Mouse (Mus musculus) neural tube, embryonic 14.5 days (tissue): Measurements from ENCODE around the gene Cela3b. TPM values are rescaled to one million over a fixed set of nuclear protein-coding genes. Genes with fewer than 3 reads are reported as not detected.

ENCODE experiments used
- ATAC-seq: fragments of 200-750 bp; cut with Nextera tagmentation; 2 replicates; pipeline ENCODE4 v1.8.0; 2017; ENCODE audit warnings: low read depth, mild to moderate bottlenecking, moderate TSS enrichment, moderate library complexity
- H3K27ac ChIP-seq: fragments of 300-500 bp; sonication (generic); 2 replicates; pipeline ENCODE4 v1.5.1; 2014; ENCODE audit warnings: low read depth, mild to moderate bottlenecking, control low read depth, low read length, moderate library complexity, mixed read lengths
- H3K27me3 ChIP-seq: fragments of 300-500 bp; sonication (generic); 2 replicates; pipeline ENCODE4 v1.6.1; 2014; ENCODE audit warnings: low read length; ENCODE audit not compliant: control insufficient read depth, insufficient read depth
- H3K36me3 ChIP-seq: fragments of 300-500 bp; sonication (generic); 2 replicates; pipeline ENCODE4 v1.6.1; 2014; ENCODE audit warnings: low read length, mixed read lengths; ENCODE audit not compliant: control insufficient read depth, insufficient read depth
- H3K4me1 ChIP-seq: fragments of 300-500 bp; sonication (generic); 2 replicates; pipeline ENCODE4 v1.6.1; 2014; ENCODE audit warnings: low read length; ENCODE audit not compliant: control insufficient read depth, insufficient read depth
- H3K4me2 ChIP-seq: fragments of 300-500 bp; sonication (generic); 2 replicates; pipeline ENCODE4 v1.6.1; 2014; ENCODE audit warnings: mild to moderate bottlenecking, low read depth, low read length, control low read depth
- H3K4me3 ChIP-seq: fragments of 300-500 bp; sonication (generic); 2 replicates; pipeline ENCODE4 v1.5.1; 2014; ENCODE audit warnings: low read depth, low read length, control low read depth, mixed read lengths
- H3K9ac ChIP-seq: fragments of 300-500 bp; sonication (generic); replicated peaks from 2 replicates; pipeline ENCODE4 v1.6.1; 2014; ENCODE audit warnings: low read depth, mild to moderate bottlenecking, control low read depth, low read length, mixed read lengths
- H3K9me3 ChIP-seq: fragments of 300-500 bp; sonication (generic); 2 replicates; pipeline ENCODE4 v1.6.1; 2016; ENCODE audit warnings: low read length; ENCODE audit not compliant: control insufficient read depth
- WGBS: fragments of 180-500 bp; shearing (Covaris S2); extraction: QIAGEN DNeasy Blood & Tissue Kit; methylation state at CpG from one replicate; pipeline ENCODE4 v1.1.7; 2014; 5-methylcytosine and 5-hydroxymethylcytosine counted together
- polyA plus RNA-seq: library from polyadenylated mRNA; unstranded; fragments of >200 nt; fragmentation: Nextera tagmentation; extraction: Ambion mirVana; gene quantifications from 2 replicates; pipeline ENCODE4 v1.2.1, GENCODE M21; 2014

Gene Cela3b
- polyA plus RNA-seq, 1 experiment from 2014 or later = not detected

DNA sequence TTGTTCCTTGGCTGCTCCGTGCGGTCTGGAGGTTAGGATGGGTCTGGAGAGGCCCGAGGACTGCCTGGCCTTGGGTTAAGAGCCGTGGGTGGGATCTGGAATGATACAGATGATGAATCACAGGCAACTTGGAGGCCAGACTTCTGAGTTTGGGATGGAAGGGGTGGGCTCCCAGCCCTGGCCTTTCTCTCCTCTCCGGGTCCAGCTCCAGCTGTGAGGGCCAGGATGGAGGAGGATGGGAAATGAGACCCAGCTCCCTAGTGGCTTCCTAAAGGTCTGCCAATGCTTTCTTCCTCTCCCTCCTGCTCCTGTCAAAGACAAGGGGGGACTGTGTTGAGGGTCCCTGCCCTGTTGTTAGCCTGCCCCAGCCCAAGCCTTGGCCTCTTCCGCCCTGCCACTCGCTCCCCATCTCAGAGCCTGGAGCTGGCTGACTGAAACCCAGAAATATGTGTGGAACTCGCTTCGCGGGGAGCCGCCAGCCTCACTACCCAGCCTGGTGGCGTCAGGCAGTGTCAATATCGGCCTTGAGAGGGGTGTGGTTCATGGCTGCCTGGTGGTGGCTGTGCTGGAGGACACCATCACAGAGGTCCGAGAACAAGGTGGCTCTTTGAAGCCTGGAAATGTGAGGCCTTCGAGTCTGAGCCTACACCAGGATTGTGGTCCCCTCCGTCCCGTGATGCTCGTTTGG is 43.5 kb upstream of the Cela3b start:
- H3K27me3 ChIP-seq = no peaks in the 10 kb centered on the region
- H3K4me2 ChIP-seq = no peak overlapping the region
- 76% methylated on average over 18 of the region's 18 CpGs for WGBS
- no peaks in the 10 kb centered on the region for H3K36me3 ChIP-seq
- H3K4me3 ChIP-seq = no peak overlapping the region
- no peak overlapping the region for H3K27ac ChIP-seq
- no peak for ATAC-seq
- H3K4me1 ChIP-seq = peaks cover 15% of the 10 kb centered on the region
- no peak overlapping the region for H3K9ac ChIP-seq
- H3K9me3 ChIP-seq = no peaks in the 10 kb centered on the region

DNA sequence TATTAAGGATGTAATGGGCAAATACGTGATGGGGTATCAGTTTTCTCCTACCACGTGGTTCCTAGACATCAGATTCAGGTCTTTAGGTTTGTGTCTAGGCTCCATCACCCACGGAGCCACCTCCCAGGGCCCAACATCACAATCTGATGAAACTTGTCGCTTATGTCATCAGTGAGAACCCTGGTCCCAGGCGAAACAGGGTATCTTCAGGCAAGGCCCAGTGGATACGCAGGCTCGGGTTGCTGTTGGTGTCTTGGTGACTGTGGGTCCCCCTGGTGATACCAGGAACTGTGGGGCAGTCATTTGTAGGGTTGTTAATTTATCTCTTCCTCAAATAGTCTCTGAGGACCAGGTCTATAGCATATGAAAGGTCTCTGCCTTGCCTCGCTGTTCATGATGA is 42.9 kb upstream of the Cela3b start:
- peaks cover 16% of the 10 kb centered on the region for H3K4me1 ChIP-seq
- no peak overlapping the region for H3K9ac ChIP-seq

DNA sequence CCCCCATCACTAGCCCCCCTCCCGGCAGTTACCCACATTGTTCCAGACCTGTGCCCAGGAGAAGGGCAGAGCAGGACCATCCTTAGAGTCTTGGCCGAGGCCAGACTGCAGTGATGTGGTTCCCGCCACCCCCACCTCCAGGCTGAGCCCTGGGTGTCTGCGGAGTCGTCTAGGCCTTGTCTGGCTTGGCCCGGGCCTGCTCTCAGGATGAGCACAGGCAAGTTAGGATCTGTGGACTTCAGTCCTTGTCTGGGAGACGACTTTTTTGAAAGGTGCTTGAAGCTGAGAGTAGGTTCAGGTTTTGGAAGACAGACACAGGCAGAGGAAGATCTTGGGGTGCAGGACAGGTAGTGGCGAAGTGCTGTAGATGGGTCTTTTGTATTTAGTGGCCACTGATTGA is 41.0 kb upstream of the Cela3b start:
- Histone ChIP-seq H3K27ac (no peak overlapping the region), H3K36me3 (no peaks in the 10 kb centered on the region), H3K4me1 (peaks cover 9% of the 10 kb centered on the region), H3K4me2 (no peak overlapping the region), H3K27me3 (no peaks in the 10 kb centered on the region), H3K4me3 (no peak overlapping the region), H3K9ac (no peak overlapping the region), H3K9me3 (no peaks in the 10 kb centered on the region)
- no peak for ATAC-seq
- WGBS = 73% methylated on average over 8 of the region's 8 CpGs

More for the DNA sequence above, 42.9 kb upstream of the Cela3b start:
- Histone ChIP-seq H3K27ac (no peak overlapping the region), H3K4me2 (no peak overlapping the region), H3K36me3 (no peaks in the 10 kb centered on the region), H3K9me3 (no peaks in the 10 kb centered on the region), H3K4me3 (no peak overlapping the region), H3K27me3 (no peaks in the 10 kb centered on the region)
- WGBS = 91% methylated on average over 8 of the region's 8 CpGs
- ATAC-seq = no peak

DNA sequence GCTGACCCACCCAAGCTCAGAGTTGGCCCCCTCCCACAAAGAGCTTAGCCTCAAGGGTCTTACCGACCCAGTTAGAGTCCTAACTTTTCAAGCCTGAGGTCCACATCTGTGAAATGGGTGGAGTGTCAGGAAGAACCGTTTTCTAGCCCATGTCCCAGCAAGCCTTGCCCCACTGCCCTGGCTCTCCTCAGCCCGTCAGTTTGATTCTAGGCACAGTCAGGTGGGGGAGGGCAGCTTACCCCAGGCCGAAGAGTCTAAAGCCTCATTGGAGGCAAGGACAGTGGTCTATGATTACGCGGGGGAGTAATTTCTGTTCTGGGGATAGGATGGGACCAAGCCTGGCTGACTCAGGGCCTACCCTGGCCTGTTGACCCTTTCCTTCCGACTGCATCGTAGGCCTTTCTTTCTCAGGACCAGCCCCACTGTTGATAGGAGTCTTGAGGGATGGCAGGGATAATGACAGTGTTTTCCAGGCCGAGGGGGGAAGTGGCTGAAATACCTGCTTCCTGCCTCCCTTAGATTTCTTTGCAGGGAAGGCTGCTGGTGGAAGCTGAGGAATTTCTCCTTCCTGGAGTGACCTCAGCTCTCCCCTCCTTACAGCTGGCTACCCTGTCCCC is 40.5 kb upstream of the Cela3b start:
- peaks cover 7% of the 10 kb centered on the region; the same call in 1 of the 2 replicates for H3K4me1 ChIP-seq
- 73% methylated on average over 9 of the region's 9 CpGs for WGBS
- no peaks in the 10 kb centered on the region for H3K36me3 ChIP-seq
- peak overlapping the region; percentile 89; the same call in 1 of the 2 replicates for H3K4me2 ChIP-seq
- no peak for ATAC-seq
- no peak overlapping the region for H3K4me3 ChIP-seq
- no peak overlapping the region for H3K9ac ChIP-seq
- H3K27me3 ChIP-seq = no peaks in the 10 kb centered on the region
- H3K27ac ChIP-seq = no peak overlapping the region
- no peaks in the 10 kb centered on the region for H3K9me3 ChIP-seq

DNA sequence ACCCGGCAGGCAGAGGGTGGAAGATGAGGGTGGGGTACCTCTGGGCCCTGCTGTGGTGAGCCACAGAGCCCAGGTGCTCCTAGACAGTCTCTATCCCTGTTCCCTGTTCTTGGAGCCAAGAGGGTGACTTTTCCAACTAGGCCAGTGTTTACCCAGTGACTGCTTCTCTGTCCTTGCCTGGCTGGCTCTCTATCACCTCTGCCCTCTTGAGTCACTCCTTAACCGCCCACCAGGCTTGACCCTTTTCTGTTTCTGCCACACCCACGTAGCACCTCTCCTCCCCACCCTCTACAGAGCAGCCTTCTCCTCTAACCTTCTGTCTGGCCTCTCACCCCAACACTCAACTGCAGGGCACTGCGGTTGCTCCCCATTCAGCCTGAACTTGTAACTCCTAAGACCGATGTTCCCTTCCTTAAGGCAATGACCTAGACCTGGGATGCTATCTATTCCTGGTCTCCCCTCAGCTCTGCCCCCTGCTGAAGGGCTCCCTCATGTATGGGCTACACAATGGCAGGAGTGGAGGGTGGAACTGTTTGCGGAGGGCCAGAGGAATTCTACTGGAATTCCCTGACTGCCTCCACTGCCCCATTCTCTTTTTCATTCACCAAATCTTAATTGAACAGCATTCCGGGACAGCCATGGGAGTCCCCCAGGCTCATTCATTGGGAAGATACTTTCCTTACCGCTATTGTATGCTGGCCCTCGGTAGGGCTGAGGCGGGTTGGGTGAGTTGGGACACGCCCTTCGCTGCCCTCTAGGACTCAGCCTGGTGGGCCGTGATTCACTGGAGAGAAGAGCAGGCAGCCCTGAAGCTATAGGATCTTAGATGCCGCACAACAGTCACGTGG is 39.7 kb upstream of the Cela3b start:
- H3K4me1 ChIP-seq = peaks cover 7% of the 10 kb centered on the region; the same call in 1 of the 2 replicates
- H3K27me3 ChIP-seq = no peaks in the 10 kb centered on the region
- peak overlapping the region; percentile 50 for H3K4me3 ChIP-seq
- no peak overlapping the region for H3K9ac ChIP-seq
- no peaks in the 10 kb centered on the region for H3K9me3 ChIP-seq
- WGBS = 36% methylated on average over 15 of the region's 15 CpGs
- peak overlapping the region; percentile 89 for H3K4me2 ChIP-seq
- ATAC-seq = no peak
- H3K36me3 ChIP-seq = no peaks in the 10 kb centered on the region
- H3K27ac ChIP-seq = no peak overlapping the region

DNA sequence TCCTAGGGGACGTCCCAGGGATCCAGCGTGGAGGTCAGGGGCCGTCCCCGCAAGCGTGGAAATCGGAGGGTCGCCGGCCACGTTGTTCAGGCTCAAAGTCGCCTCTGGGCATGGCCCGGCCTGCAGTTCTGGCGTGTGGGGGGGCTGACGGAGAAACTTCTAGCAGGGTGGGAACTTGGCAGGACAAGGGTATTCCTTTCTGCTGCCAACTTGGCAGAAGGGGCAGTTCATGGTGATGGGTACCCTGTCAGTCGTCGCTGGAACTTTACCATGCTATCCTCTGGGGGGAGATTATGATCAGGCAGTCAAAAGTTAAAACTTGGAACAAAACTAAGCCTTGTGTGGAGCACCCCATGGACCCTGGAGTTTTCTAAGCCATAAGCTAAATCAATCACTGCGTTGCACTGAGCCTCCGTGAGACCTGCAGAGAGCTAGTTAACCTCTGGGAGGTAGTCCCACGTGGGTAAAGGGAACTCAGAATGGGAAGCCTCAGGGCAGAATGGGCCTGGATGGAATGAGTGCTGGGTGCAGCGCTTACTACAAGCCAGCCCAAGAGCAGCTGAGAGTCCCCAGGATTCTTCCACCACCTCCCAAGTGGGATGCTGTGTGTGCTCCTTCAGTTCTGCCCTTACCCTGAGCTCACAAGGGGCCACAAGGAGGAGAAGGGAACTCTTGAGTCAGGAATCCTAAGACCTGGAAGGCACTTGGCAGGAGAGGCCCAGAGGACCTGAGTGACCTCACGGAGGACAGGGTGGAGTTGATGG is 38.9 kb upstream of the Cela3b start:
- H3K9ac ChIP-seq = peak overlapping the region; percentile 53
- H3K9me3 ChIP-seq = no peaks in the 10 kb centered on the region
- H3K36me3 ChIP-seq = no peaks in the 10 kb centered on the region
- H3K27me3 ChIP-seq = no peaks in the 10 kb centered on the region
- H3K4me3 ChIP-seq = peak overlapping the region; percentile 50
- WGBS = 5% methylated on average over 20 of the region's 20 CpGs
- H3K4me1 ChIP-seq = peaks cover 7% of the 10 kb centered on the region; the same call in 1 of the 2 replicates
- H3K4me2 ChIP-seq = peak overlapping the region; percentile 89
- peak; percentile 30; the same call in 1 of the 2 replicates for ATAC-seq
- H3K27ac ChIP-seq = no peak overlapping the region

DNA sequence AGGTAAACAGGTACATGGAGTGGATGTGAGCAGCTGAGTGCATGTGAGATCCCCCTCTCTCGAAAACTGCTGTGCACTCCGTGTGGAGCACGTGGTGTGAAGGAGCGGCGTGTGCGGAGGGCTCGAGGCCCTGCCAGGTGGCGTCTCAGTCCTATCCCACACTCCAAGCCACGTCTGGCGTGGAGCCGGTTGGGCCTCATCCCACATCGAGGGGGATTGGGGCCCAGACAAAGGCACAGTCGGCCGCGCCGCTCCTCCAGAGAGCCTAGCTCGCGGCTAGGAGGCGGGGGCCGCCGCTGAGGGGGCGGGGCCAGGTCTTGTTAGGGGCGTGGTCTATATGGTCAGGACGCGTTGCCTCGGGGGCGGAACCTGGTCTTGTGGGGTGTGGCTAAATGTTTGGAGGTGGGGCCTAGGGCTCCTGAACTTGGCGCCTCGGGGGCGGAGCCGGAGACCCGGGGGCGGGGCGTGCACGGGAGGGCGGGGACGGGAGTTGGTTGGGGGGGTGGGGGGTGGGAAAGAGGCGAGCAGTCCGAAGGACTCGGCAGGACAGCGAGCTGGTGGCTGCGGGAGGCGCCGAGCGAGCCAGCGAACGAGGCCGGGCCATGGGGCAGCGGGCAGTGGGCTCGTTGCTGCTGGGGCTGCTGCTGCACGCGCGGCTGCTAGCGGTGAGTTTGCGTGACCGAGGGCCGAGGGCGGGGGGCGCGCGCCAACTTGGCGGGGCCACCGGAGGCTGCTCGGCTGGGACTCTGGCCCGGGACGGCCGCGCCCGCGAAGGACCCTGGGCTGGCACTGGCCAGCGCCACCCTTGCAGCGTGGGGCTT is 38.1 kb upstream of the Cela3b start, which contains the start of gene Hspg2:
TSS of gene Hspg2 (plus strand) at position 510 of the 821 bp plus-strand sequence.
- H3K9ac ChIP-seq = peak within 1 kb of the TSS; percentile 53
- no peaks in the 10 kb centered on the region for H3K9me3 ChIP-seq
- H3K27ac ChIP-seq = no peak within 1 kb of the TSS
- under 1% methylated on average over 67 of the region's 72 CpGs for WGBS
- H3K4me1 ChIP-seq = peaks cover 7% of the 10 kb centered on the region; the same call in 1 of the 2 replicates
- H3K4me2 ChIP-seq = peak within 1 kb of the TSS; percentile 89
- H3K27me3 ChIP-seq = no peaks in the 10 kb centered on the region
- no peaks in the 10 kb centered on the region for H3K36me3 ChIP-seq
- peak; percentile 90 for ATAC-seq
- H3K4me3 ChIP-seq = peak within 1 kb of the TSS; percentile 50

DNA sequence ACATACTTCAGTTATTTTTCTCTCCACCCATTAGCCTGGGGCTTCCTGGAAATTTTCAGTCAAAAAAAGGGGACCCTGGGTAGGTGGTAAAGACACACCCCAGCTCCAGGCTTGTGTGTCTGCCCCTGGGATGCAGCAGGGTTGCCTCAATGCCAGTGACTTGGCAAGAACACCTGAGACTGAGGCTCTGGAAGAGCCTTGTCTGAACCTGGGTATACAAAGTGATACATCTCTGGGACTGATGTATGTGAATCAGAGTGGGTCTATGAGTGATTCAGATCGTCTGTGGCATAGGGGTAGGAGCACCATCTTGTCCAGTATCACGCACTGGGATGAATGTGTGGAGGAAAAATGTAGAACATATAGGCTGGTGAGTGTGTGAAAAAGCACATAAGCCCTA is 37.2 kb upstream of the Cela3b start:
- no peak overlapping the region for H3K4me3 ChIP-seq
- 92% methylated on average over 2 of the region's 2 CpGs for WGBS
- no peak for ATAC-seq
- no peak overlapping the region for H3K27ac ChIP-seq
- H3K9me3 ChIP-seq = no peaks in the 10 kb centered on the region
- H3K4me1 ChIP-seq = peaks cover 7% of the 10 kb centered on the region; the same call in 1 of the 2 replicates
- H3K27me3 ChIP-seq = no peaks in the 10 kb centered on the region
- H3K4me2 ChIP-seq = no peak overlapping the region
- H3K36me3 ChIP-seq = no peaks in the 10 kb centered on the region
- H3K9ac ChIP-seq = no peak overlapping the region
